Comparison of ENCODE assay signal across 21 mouse cellular contexts in genomic region chr1:162506516-162506915, GRCm38 (mm10). TPM values are rescaled to one million over a fixed set of nuclear protein-coding genes. Genes with fewer than 3 reads are reported as not detected.
A peak's percentile ranks its signal among the peaks of the same experiment; 100 is the strongest.
DNase-seq lines count a peak whose midpoint lies in the region; ATAC-seq and TF ChIP-seq lines count a peak whose summit lies in the region.
"Had no signal": no experiment of that assay in that cellular context is flagged by ENCODE, and none has a peak within 500 bp of the region (broad histone marks: within the 10 kb centered on the region; RNA-seq: fewer than 3 reads in every experiment).

No protein-coding gene starts in this region.

- no peak for ATAC-seq in lung, postnatal 0 days
- no peak for ATAC-seq in CD4-positive, CD25-positive, alpha-beta regulatory T cell, adult 4 months
- ATAC-seq: forebrain, embryonic 13.5 days; forebrain, postnatal 0 days; hindbrain, postnatal 0 days had no signal

- H3K4me2 ChIP-seq in lung, postnatal 0 days (replicated peaks; ENCODE audit: low read depth, low read length), result no peak overlapping the region
- H3K4me2 ChIP-seq: forebrain, embryonic 13.5 days; hindbrain, embryonic 13.5 days had no signal

- H3K9me3 ChIP-seq in lung, postnatal 0 days (ENCODE audit: low read length), result no peaks in the 10 kb centered on the region
- H3K9me3 ChIP-seq: forebrain, embryonic 13.5 days; heart, embryonic 10.5 days; hindbrain, embryonic 13.5 days had no signal

- WGBS in lung, postnatal 0 days, result 58% methylated on average over 4 of the region's 4 CpGs
- 58% methylated on average over 4 of the region's 4 CpGs for WGBS in lung, adult 2 months

- TF ChIP-seq POLR2A in lung, adult 2 months (IDR thresholded peaks at IDR 0.05; ENCODE audit: borderline replicate concordance, extremely low read depth, low read depth, low read length), result no peak

- no peak overlapping the region for H3K9ac ChIP-seq in lung, postnatal 0 days (replicated peaks; ENCODE audit: low read depth)
- H3K9ac ChIP-seq: forebrain, embryonic 13.5 days; forebrain, postnatal 0 days; hindbrain, embryonic 13.5 days had no signal

- TF ChIP-seq CTCF in lung, postnatal 0 days (IDR thresholded peaks at IDR 0.05), result no peak
- TF ChIP-seq CTCF in lung, adult 2 months (IDR thresholded peaks at IDR 0.05; ENCODE audit: insufficient read depth, low read length), result no peak

- H3K4me1 ChIP-seq in lung, postnatal 0 days (ENCODE audit: insufficient read depth, low read depth, low read length), result no peaks in the 10 kb centered on the region
- H3K4me1 ChIP-seq in lung, adult 2 months (ENCODE audit: control insufficient read depth, insufficient read depth, low read length), result no peaks in the 10 kb centered on the region
- H3K4me1 ChIP-seq: forebrain, embryonic 13.5 days; hindbrain, embryonic 13.5 days had no signal

- H3K27ac ChIP-seq in lung, postnatal 0 days (ENCODE audit: low read length), result no peak overlapping the region
- H3K27ac ChIP-seq: forebrain, embryonic 13.5 days; heart, embryonic 10.5 days; hindbrain, embryonic 13.5 days; hindbrain, postnatal 0 days had no signal

- H3K36me3 ChIP-seq in lung, postnatal 0 days (ENCODE audit: insufficient read depth, low read length), result no peaks in the 10 kb centered on the region
- H3K36me3 ChIP-seq: heart, embryonic 10.5 days; hindbrain, embryonic 13.5 days had no signal

- peak; percentile 30 for DNase-seq in layer of hippocampus, adult 9-11 months
- no peak for DNase-seq in layer of hippocampus, postnatal 36 days
- peak; percentile 30 for DNase-seq in lung, postnatal 0 days (ENCODE audit: low spot score)
- no peak for DNase-seq in lung, adult 2 months
- DNase-seq in right cerebral cortex, postnatal 14 days, result peak; percentile 14
- DNase-seq in right cerebral cortex, postnatal 25 days, result no peak
- DNase-seq in telencephalon, adult 2 months (ENCODE audit: low read depth, low spot score), result peak; percentile 47
- DNase-seq: adrenal gland, postnatal 14 days; cerebellum, adult 18-20 months; cerebellum, adult 9-11 months; cerebellum, postnatal 36 days; forebrain, postnatal 0 days; gastrocnemius, postnatal 36 days; heart, adult 18-20 months; heart, postnatal 14 days had no signal

- H3K4me3 ChIP-seq in lung, postnatal 0 days (ENCODE audit: low read depth, low read length), result no peak overlapping the region
- no peak overlapping the region for H3K4me3 ChIP-seq in lung, adult 2 months (replicated peaks; ENCODE audit: extremely low read depth, low read depth, low read length)
- H3K4me3 ChIP-seq: forebrain, embryonic 13.5 days; heart, embryonic 10.5 days; hindbrain, embryonic 13.5 days had no signal

- TF ChIP-seq EP300 in lung, postnatal 0 days (IDR thresholded peaks at IDR 0.05), result no peak

- no peaks in the 10 kb centered on the region for H3K27me3 ChIP-seq in lung, postnatal 0 days (replicated peaks; ENCODE audit: insufficient read depth, low read length)
- H3K27me3 ChIP-seq: forebrain, embryonic 13.5 days; hindbrain, embryonic 13.5 days had no signal

RNA-seq across cellular contexts. Expression of gene Dnm3, which starts 28.7 kb away (rescaled TPM):
- 10 to 100 TPM; 79.8 to 80.9 TPM for total RNA-seq in layer of hippocampus, postnatal 36 days (2021)
- 3.4 and 4.0 TPM in 2 replicates for polyA plus RNA-seq in lung, postnatal 0 days (2015; fragmentation: Nextera tagmentation; extraction: Ambion mirVana)
- 4.7 and 6.8 TPM in 2 replicates for polyA plus RNA-seq in lung, adult 2 months (2012; rRNA removed)
- polyA plus RNA-seq in CD4-positive, CD25-positive, alpha-beta regulatory T cell, adult 4 months (2017; shearing (Covaris generic)), result under 1 TPM; 0.41 to 0.55 TPM
- total RNA-seq: hematopoietic stem cell, adult 5-6 weeks had no signal

RNA-seq across cellular contexts. Expression of gene Mettl13, which starts 41.8 kb away (rescaled TPM):
- 10 to 100 TPM; 10.4 to 11.1 TPM for total RNA-seq in layer of hippocampus, postnatal 36 days (2021)
- 6.7 and 7.2 TPM in 2 replicates for polyA plus RNA-seq in lung, postnatal 0 days (2015; fragmentation: Nextera tagmentation; extraction: Ambion mirVana)
- polyA plus RNA-seq in lung, adult 2 months (2012; rRNA removed), result 3.9 and 6.2 TPM in 2 replicates
- polyA plus RNA-seq in CD4-positive, CD25-positive, alpha-beta regulatory T cell, adult 4 months (2017; shearing (Covaris generic)), result 10 to 100 TPM in 1 of 2 experiments, 1 to 10 TPM in 1; 5.9 to 16.8 TPM

Comparison
In these comparisons a context has a peak if more than half of its experiments do, and no peak if none do; other contexts are left out.
1. DNase-seq: peak in layer of hippocampus, adult 9-11 months (single experiment), lung, postnatal 0 days (single experiment), right cerebral cortex, postnatal 14 days (single experiment) and telencephalon, adult 2 months (single experiment); none in layer of hippocampus, postnatal 36 days (0 of 2), lung, adult 2 months (single experiment) and right cerebral cortex, postnatal 25 days (single experiment).